Mouse (Mus musculus): ENCODE data around the gene Haao. TPM values are rescaled to one million over a fixed set of nuclear protein-coding genes. Genes with fewer than 3 reads are reported as not detected.

Haao gene
- total RNA-seq, 1 experiment from 2014 or later = 60.0 TPM

DNA sequence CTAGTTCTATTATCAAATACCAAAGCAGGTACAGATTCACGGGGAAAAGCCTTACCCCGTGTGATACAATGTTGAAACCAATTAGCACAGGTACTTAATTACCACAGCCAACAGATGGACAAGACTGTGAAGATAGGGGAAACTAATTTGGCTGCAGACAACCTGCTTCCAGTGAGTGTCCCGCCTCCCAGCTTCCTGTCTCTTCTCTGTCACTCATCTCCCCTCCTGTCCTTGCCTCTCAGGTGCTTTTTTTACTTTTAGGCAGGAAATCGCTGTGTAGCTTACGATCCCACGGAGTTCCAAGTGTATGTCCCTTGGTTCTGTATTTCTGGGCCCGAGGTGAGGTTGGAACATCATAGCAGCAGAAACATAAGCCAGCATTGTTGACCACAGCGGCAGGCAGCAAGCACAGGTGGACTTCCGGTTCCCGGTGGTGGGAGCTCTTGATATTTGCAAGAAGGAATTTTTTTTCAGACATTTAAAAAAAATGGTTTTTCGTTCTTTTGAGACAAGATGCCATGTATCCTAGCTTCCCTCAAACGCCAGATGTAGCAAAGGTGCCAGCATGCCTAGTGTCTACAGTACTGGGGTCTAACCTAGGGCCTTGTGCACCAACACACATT is 39.2 kb downstream of the Haao start:
- no peak for ATAC-seq (replicated peaks; ENCODE audit: insufficient number of reproducible peaks, low FRiP score, low TSS enrichment, poor library complexity, severe bottlenecking)

DNA sequence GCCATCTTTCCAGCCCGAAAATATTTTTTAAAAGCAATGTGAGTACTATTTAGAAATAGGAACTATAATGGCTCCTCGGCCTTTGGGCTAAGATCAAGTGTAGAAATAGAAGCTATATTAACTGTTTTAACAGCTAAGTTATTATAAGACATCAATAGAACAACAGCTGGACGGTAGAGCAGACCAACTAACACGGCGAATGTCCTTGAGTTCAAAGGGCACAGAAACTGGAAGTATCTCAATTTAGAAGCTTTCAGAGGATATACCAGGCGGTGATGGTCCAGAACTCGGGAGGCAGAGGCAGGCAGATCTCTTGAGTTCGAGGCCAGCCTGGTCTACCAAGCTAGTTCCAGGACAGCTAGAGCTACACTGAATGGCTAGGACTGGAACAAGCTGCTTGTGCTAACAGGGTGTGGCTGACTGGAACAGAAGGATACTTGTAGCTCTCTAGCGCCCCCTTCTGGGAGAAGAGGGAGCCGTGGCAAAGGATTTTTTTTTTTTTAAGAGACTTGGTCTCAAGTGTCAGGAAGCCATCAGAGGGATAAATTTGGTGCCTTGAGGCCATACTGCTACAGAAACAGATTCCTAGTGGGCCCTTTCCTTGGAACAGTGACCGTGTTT is 39.9 kb downstream of the Haao start:
- 0 out of 2 replicates have a peak, but pooled peaks have one; percentile 20 for ATAC-seq (replicated peaks; ENCODE audit: insufficient number of reproducible peaks, low FRiP score, low TSS enrichment, poor library complexity, severe bottlenecking)

- ATAC-seq (replicated peaks; ENCODE audit: insufficient number of reproducible peaks, low FRiP score, low TSS enrichment, poor library complexity, severe bottlenecking) = no peak
Measured at GRCm38 (mm10) chr17:83807345-83807744, 40.4 kb downstream of the Haao start.

DNA sequence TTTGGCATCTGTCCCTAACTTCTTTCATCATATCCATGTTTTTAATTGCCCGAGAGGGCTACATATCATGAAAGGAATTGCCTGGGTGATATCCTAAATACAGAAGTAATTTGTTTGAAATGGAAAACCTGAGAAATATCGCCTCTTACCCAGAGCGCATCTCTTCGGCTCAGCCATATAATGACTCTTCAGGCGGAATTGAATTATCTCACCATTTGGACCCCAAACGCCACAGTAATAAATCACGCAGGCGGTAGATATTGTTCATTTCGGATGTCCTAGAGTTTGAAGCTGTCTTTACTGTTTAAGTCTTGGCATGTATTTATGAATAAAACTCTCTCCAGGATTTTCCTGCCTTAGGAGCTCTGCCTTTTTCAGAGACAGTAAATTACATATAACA is 42.7 kb downstream of the Haao start:
- no peak for ATAC-seq (replicated peaks; ENCODE audit: insufficient number of reproducible peaks, low FRiP score, low TSS enrichment, poor library complexity, severe bottlenecking)

DNA sequence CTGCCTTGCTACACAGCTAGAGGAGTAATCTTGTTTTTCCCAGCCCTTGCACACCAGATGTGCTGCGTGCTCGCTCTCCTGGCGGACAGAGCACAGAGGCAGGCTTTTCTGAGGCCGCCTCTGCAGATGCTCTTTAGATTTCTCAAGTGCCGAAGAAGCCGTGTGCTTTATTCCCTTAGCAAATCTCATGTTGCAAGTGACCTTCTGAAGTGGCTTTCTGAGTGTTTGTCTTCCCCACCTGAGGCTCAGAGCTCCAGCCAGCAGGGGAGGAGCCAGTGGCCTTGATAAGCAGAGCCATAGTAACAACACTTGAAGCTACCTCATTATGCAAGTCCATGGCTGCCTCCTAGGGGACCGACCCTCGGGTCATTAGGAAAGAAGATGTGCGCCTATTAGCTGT is 43.8 kb downstream of the Haao start:
- no peak for ATAC-seq (replicated peaks; ENCODE audit: insufficient number of reproducible peaks, low FRiP score, low TSS enrichment, poor library complexity, severe bottlenecking)

- peak; percentile 59 for ATAC-seq (replicated peaks; ENCODE audit: insufficient number of reproducible peaks, low FRiP score, low TSS enrichment, poor library complexity, severe bottlenecking)
Measured at GRCm38 (mm10) chr17:83799506-83800050, 48.2 kb downstream of the Haao start.

DNA sequence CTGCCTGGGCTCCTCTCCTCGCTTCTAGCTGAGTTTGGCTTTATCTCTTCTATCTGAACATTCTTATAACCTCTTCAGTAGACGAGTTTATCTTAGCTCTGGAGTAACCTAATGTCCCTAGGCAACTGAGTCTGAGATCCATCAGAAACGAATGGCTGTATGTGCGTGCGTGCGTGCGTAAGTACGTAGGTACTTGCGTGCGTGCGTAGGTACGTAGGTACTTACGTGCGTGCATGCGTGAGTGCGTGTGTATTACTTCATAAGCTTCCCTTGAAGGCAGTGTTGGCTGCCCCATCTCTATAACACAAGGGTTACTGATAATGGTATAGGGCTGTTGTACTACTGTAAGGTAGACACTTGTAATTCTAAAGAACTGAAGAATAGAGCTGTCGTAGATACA is 52.6 kb downstream of the Haao start:
- ATAC-seq (replicated peaks; ENCODE audit: insufficient number of reproducible peaks, low FRiP score, low TSS enrichment, poor library complexity, severe bottlenecking) = no peak

DNA sequence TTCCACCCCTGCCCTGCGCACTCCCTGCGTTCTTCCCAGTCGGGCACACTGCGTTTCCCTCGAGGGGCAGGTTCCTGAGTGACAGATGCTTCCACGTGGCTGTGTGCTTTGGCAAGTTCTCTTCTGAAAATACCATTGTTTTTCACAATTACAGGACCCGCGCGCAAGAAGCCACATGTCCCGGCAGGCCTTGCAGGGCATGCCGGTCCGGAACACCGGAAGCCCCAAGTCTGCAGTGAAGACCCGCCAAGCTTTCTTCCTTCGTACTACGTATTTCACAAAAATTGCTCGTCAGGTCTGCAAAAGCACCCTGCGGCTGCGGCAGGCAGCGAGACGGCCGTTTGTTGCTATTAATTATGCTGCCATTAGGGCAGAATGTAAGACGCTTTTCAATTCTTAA is 55.4 kb downstream of the Haao start:
- no peak for ATAC-seq (replicated peaks; ENCODE audit: insufficient number of reproducible peaks, low FRiP score, low TSS enrichment, poor library complexity, severe bottlenecking)

GRCm38 (mm10) chr17:83790158-83790557 is 57.6 kb downstream of the Haao start:
- peak; percentile 68 for ATAC-seq (replicated peaks; ENCODE audit: insufficient number of reproducible peaks, low FRiP score, low TSS enrichment, poor library complexity, severe bottlenecking)

DNA sequence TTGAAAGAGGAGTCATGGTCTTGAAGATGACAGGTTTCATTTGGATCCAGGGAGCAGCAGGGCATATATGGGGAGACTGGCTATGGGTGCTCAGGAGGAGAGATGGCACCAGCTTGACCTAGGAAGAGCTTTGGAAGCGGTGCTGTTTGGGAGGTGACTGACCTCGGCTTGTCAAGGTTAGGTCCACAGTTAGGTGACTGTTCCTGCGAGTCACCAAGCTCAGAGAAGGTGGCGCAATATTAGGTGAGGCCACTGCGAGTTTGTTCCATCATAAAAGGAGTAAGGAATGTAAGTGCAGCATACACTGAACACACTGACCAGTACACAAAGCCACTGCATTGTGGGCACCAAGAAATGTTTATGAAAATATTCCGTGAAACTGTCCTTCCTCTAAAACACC is 61.3 kb downstream of the Haao start:
- ATAC-seq (replicated peaks; ENCODE audit: insufficient number of reproducible peaks, low FRiP score, low TSS enrichment, poor library complexity, severe bottlenecking) = no peak

- no peak for ATAC-seq (replicated peaks; ENCODE audit: insufficient number of reproducible peaks, low FRiP score, low TSS enrichment, poor library complexity, severe bottlenecking)
Measured at GRCm38 (mm10) chr17:83782740-83783139, 65.0 kb downstream of the Haao start.

Other genes with a start within 250 kb of the Haao start
- gene Kcng3, start 216.1 kb downstream of the Haao start, total RNA-seq (2017) = not detected in 3 replicates
- gene Mta3, start 141.8 kb downstream of the Haao start, total RNA-seq (2017) = 75.1 to 131 TPM (median 76.5 TPM) in 3 replicates

All from monocyte, adult 5-6 weeks (primary cell).